Mouse (Mus musculus): ENCODE data around the gene Lmnb2. TPM values are rescaled to one million over a fixed set of nuclear protein-coding genes. Genes with fewer than 3 reads are reported as not detected.

Lmnb2 gene
- total and polyA plus RNA-seq, 3 experiments = 3.6 to 5.4 (median 5.4) TPM

- Histone ChIP-seq H3K4me1 (ENCODE audit: control insufficient read depth, insufficient read depth, low read length) (peaks cover 9% of the 10 kb centered on the region), H3K27me3 (ENCODE audit: control insufficient read depth, insufficient read depth, low read length) (no peaks in the 10 kb centered on the region), H3K27ac (no peak overlapping the region), H3K9ac (ENCODE audit: low read depth, low read length) (no peak overlapping the region), H3K79me2 (replicated peaks; ENCODE audit: control insufficient read depth, insufficient read depth, low read length) (no peaks in the 10 kb centered on the region), H3K4me3 (no peak overlapping the region), H3K36me3 (ENCODE audit: control insufficient read depth, insufficient read depth, low read length) (no peaks in the 10 kb centered on the region)
- TF ChIP-seq EP300 (IDR thresholded peaks at IDR 0.05; ENCODE audit: insufficient read depth, low read depth, low read length) (no peak), CTCF (IDR thresholded peaks at IDR 0.05) (no peak), POLR2A (IDR thresholded peaks at IDR 0.05; ENCODE audit: insufficient read depth, low read depth, low read length) (no peak)
- intact Hi-C loops (cut with DNase I) = loop anchor here (10.0 kb wide), 1 partner anchor 592 kb away; the partner anchor contains the start of gene Ncln
- 92% methylated on average over 9 of the region's 9 CpGs for WGBS
- DNase-seq = no peak
These were observed 15.6 kb downstream of the Lmnb2 start for GRCm38 (mm10) chr10:80902273-80902940.

- Histone ChIP-seq H3K79me2 (replicated peaks; ENCODE audit: control insufficient read depth, insufficient read depth, low read length) (no peaks in the 10 kb centered on the region), H3K36me3 (ENCODE audit: control insufficient read depth, insufficient read depth, low read length) (no peaks in the 10 kb centered on the region), H3K27me3 (ENCODE audit: control insufficient read depth, insufficient read depth, low read length) (no peaks in the 10 kb centered on the region), H3K4me3 (peak overlapping the region; percentile 46), H3K9ac (ENCODE audit: low read depth, low read length) (no peak overlapping the region), H3K27ac (peak overlapping the region; percentile 55), H3K4me1 (ENCODE audit: control insufficient read depth, insufficient read depth, low read length) (peaks cover 9% of the 10 kb centered on the region)
- DNase-seq = no peak
- intact Hi-C loops (cut with DNase I) = loop anchor here (10.0 kb wide), 1 partner anchor 593 kb away; the partner anchor contains the start of gene Ncln
- 91% methylated on average over 19 of the region's 19 CpGs for WGBS
- no peak for TF ChIP-seq CTCF (IDR thresholded peaks at IDR 0.05)
- TF ChIP-seq EP300 (IDR thresholded peaks at IDR 0.05; ENCODE audit: insufficient read depth, low read depth, low read length) = no peak
- TF ChIP-seq POLR2A (IDR thresholded peaks at IDR 0.05; ENCODE audit: insufficient read depth, low read depth, low read length) = no peak
These were observed 16.4 kb downstream of the Lmnb2 start for GRCm38 (mm10) chr10:80901409-80902272.

DNA sequence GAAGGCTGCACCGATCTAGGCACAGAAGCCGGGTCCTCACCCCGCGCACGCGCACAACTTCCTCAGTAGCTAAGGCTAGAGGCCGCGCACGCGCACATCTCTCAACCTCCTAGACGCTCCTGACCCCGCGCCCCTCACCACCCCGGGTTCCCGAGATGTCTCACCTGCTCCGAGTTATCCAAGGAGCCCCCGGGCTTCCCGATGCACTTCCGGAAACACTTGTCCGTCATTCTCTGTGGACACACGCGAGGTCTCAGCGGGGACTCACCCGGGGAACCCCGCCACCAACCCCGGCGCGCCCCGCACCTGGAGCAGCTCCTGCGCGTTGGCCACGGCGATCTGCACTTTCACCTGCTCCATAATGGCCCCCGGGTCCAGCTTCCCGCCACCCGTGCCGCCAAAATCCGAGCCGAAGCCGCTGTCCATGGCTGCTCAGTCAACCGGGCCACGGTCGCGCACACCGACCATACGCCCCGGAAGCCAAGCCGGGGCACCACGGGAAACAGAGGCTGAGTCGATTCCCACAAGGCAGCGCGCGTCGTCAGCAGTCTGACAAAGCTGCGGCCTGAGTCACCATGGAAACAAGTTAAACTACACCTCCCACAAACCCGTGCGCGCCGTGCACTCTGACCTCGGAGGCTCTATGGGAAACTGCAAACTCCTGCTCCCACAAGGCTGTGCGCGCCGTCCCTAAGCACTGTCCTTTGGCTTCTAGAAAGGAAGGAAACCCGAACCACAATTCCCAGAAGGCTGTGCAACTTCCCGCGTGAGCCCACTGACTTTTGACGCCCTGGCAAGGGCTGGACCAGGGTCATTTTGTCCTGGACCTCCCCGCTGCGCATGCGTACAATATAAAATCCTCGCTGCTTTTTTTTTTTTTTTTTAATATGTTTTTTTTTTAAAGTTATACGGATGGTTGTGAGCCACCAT, 17.5 kb downstream of the Lmnb2 start, which contains the start of gene Timm13:
Timm13 (minus strand) TSS at position 652 of the 930 bp plus-strand sequence.
- no peaks in the 10 kb centered on the region for H3K79me2 ChIP-seq (replicated peaks; ENCODE audit: control insufficient read depth, insufficient read depth, low read length)
- intact Hi-C loops (cut with DNase I) = loop anchor here (10.0 kb wide), 1 partner anchor 594 kb away; the partner anchor contains the start of gene Ncln
- H3K36me3 ChIP-seq (ENCODE audit: control insufficient read depth, insufficient read depth, low read length) = no peaks in the 10 kb centered on the region
- WGBS = under 1% methylated on average over 72 of the region's 72 CpGs
- H3K4me3 ChIP-seq = peak within 1 kb of the TSS; percentile 87
- H3K4me1 ChIP-seq (ENCODE audit: control insufficient read depth, insufficient read depth, low read length) = peaks cover 9% of the 10 kb centered on the region
- H3K27me3 ChIP-seq (ENCODE audit: control insufficient read depth, insufficient read depth, low read length) = no peaks in the 10 kb centered on the region
- H3K27ac ChIP-seq = peak within 1 kb of the TSS; percentile 91
- TF ChIP-seq EP300 (IDR thresholded peaks at IDR 0.05; ENCODE audit: insufficient read depth, low read depth, low read length) (peak; percentile 82), POLR2A (IDR thresholded peaks at IDR 0.05; ENCODE audit: insufficient read depth, low read depth, low read length) (peak; percentile 66), CTCF (IDR thresholded peaks at IDR 0.05) (no peak)
- peak within 1 kb of the TSS; percentile 75 for H3K9ac ChIP-seq (ENCODE audit: low read depth, low read length)
- DNase-seq = peak; percentile 96 to 99

- Histone ChIP-seq H3K79me2 (replicated peaks; ENCODE audit: control insufficient read depth, insufficient read depth, low read length) (no peaks in the 10 kb centered on the region), H3K27me3 (ENCODE audit: control insufficient read depth, insufficient read depth, low read length) (no peaks in the 10 kb centered on the region), H3K36me3 (ENCODE audit: control insufficient read depth, insufficient read depth, low read length) (no peaks in the 10 kb centered on the region), H3K4me3 (peak overlapping the region; percentile 87), H3K9ac (ENCODE audit: low read depth, low read length) (peak overlapping the region; percentile 75), H3K4me1 (ENCODE audit: control insufficient read depth, insufficient read depth, low read length) (peaks cover 9% of the 10 kb centered on the region), H3K27ac (peak overlapping the region; percentile 91)
- TF ChIP-seq EP300 (IDR thresholded peaks at IDR 0.05; ENCODE audit: insufficient read depth, low read depth, low read length) = no peak
- no peak for TF ChIP-seq POLR2A (IDR thresholded peaks at IDR 0.05; ENCODE audit: insufficient read depth, low read depth, low read length)
- TF ChIP-seq CTCF (IDR thresholded peaks at IDR 0.05) = no peak
- WGBS = 15% methylated on average over 25 of the region's 25 CpGs
- no peak for DNase-seq
- intact Hi-C loops (cut with DNase I) = loop anchor here (10.0 kb wide), 1 partner anchor 595 kb away; the partner anchor contains the start of gene Ncln
These were observed 18.3 kb downstream of the Lmnb2 start for GRCm38 (mm10) chr10:80899591-80900317.

DNA sequence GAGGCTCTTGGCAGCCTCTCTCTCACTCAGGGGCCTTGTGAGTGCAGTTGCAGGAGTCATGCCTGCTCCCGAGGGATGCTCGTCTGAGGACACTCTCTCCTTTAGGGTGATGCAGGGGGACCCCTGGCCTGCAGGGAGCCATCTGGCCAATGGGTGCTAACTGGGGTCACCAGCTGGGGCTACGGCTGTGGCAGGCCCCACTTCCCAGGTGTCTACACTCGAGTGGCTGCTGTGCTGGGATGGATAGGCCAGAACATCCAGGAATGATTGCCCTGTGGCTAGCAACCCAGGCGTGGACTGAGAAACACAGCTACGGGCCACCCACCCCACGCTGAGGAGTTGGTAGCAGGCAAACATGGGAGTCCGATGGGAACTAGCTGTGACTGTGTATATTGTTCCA, 19.0 kb downstream of the Lmnb2 start:
- TF ChIP-seq POLR2A (IDR thresholded peaks at IDR 0.05; ENCODE audit: insufficient read depth, low read depth, low read length) (no peak), CTCF (IDR thresholded peaks at IDR 0.05) (no peak), EP300 (IDR thresholded peaks at IDR 0.05; ENCODE audit: insufficient read depth, low read depth, low read length) (no peak)
- Histone ChIP-seq H3K36me3 (ENCODE audit: control insufficient read depth, insufficient read depth, low read length) (no peaks in the 10 kb centered on the region), H3K27ac (no peak overlapping the region), H3K79me2 (replicated peaks; ENCODE audit: control insufficient read depth, insufficient read depth, low read length) (no peaks in the 10 kb centered on the region), H3K4me3 (no peak overlapping the region), H3K27me3 (ENCODE audit: control insufficient read depth, insufficient read depth, low read length) (no peaks in the 10 kb centered on the region), H3K9ac (ENCODE audit: low read depth, low read length) (no peak overlapping the region), H3K4me1 (ENCODE audit: control insufficient read depth, insufficient read depth, low read length) (peaks cover 9% of the 10 kb centered on the region)
- 88% methylated on average over 8 of the region's 8 CpGs for WGBS
- intact Hi-C loops (cut with DNase I) = no loop called here
- DNase-seq = no peak
